Mouse (Mus musculus) cerebral cortex, adult 2 months (tissue): ENCODE data around the gene Scel.

Source experiments
- whole genome bisulfite sequencing: fragments of 180-500 bp; shearing (Covaris S2); methylation state at CpG from one replicate; pipeline ENCODE4 v1.1.7; 2018; 5-methylcytosine and 5-hydroxymethylcytosine counted together

Gene Scel

DNA sequence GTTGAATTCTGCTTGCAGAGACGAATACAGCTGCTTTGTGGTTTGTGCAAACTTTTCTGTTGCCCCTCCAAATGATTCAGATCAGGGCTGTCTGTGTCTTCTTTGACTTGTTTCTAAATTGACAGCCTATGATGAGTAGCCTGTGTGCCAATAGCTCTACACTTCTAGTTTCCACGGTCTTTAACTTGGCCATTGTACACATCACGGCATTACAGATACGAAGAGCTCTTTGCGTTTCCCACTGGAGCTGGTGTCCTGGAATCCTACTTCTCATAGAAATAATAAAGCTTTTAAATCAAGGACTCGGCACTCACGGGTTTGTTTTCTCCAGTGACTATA, 300 bp downstream of the Scel start:
- 47% methylated on average over 7 of the region's 7 CpGs for WGBS

DNA sequence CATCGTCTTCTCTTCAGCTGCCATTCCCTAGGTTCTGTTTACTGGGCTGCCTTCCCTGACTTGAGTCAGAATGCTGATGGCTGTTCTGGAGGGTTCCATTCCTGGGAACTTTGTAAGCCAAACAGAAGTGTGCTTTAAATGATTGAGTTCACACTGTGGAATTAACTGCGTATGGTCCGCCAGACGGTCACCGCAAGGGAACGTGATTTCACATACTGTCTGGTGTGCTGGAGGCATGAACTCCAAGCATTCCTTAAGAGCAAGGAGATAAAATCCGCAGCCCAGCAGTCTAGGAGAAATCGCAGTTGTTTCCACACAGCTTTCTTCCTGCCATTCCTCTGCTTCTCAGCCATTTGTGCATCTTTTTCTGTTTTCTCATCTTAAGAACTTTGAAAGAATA, 2.3 kb downstream of the Scel start:
- 79% methylated on average over 8 of the region's 8 CpGs for WGBS

DNA sequence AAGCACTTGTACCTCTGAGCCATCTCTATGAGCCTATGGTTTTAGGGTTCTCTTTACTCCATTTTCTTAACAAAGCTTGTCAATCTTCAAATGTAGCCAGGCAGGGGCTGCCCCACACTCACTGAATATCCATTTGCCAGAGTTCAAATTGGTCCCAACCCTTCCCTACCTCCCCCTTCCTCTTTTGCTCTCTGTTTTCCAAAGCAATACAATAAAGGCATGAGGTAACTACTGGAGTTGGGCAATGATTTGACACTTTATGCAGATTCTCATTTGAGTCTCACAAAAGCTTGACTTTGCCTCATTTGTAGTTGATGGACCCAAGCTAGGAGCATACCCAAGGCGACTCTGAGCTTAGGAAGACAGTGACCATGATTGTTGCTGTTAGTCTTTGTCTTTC, 13.1 kb downstream of the Scel start:
- 92% methylated on average over 1 of the region's 1 CpGs for WGBS

DNA sequence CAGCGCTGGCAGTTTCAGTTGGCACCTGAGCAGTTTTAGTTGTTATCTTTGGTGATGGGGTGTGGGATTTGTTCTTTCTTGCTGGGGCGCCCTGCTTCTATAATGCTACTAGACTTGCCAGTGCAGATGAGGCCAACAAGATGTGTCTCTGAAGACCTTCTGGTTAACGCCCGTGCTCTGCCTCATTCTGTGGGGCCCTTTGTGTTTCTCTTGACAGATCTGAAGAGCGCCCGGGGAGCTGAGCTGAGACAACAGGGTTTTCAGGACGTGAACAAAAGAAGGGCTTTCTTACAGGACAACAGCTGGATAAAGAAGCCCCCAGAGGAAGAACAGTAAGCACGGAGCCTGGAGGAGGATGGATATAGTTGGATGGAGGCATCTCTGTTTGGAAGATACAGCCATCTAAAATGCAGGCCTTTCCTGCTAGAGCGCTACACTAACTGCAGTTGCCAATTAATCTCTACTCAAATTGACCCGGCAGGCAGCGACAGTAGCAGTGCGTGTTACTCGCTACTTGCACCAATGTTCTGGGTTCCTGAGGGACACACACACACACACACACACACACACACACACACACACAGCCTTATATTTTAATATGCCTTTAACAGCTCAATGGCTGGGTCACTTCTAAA, 16.7 kb downstream of the Scel start:
- 66% methylated on average over 13 of the region's 13 CpGs for WGBS

DNA sequence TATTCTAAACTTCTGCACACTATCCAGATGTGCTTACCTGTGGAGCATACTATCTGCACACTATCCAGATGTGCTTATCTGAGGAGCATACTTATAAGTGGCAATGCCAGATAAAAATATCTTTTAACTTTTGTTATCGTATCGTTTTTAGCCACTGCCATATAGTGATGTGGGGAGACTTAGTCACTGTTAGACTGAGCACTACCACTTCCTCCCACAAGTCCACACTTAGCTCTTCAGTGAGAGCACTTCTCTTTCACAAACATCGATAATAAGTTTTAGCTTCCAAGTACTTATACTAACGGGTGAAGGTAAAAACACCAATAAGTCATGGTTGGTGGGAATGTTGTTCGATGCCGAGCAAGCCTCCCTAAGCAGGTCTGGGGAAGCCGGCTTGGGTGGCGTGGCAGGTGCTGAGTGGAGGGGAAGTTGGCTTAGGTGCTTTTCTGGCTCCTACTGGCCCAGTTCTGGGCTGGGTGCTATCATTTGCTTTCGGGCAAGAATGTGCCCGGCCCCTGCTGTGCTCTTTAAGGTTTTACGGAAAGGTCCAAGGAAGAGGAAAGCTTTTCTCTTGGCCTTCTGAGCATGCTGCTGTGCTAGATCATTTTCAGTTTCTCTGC, 18.7 kb downstream of the Scel start:
- 81% methylated on average over 11 of the region's 11 CpGs for WGBS

DNA sequence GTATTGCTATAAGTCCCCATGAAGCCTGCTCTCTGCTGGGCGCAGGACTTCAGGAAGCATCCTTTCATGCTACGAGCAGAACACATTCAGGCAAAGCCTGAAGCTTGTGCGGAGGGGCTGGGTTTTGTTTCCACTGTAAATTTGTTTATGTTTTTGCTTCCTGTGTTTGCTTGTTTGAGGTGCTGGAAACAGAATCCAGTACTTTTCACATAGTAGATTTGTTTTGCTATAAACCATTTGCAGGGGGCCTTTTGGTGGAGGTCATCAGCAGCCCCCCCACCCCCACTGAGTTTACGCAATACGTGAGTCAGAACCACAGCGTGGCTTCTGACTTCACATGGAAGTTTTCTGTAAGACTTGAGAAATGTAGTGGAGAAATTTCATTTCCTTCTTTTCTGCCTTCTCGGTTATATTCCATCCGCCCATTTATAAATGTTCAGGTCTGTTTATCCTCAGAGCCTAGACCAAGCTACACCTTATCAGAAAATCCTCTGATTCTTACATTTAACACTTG, 22.4 kb downstream of the Scel start:
- 78% methylated on average over 8 of the region's 8 CpGs for WGBS

DNA sequence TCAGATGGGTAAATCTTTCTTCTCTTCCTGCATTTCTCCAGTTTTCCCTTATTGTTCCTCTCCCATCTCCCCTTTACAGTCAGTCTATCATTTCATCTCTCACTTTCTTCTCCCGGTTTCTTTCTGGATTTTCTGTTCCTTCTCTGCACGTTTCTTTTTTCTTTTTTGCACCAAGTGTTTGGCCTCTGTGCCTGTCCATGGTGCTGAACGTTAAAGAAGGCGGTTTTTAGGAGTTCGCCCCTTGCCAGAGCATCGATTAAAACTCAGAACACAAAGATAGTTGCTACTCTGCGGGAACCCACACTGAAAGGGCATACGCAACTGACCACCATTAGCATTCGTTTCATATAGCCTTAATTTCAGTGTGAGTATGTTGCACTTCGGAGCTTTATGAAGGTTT, 23.2 kb downstream of the Scel start:
- 51% methylated on average over 10 of the region's 10 CpGs for WGBS

DNA sequence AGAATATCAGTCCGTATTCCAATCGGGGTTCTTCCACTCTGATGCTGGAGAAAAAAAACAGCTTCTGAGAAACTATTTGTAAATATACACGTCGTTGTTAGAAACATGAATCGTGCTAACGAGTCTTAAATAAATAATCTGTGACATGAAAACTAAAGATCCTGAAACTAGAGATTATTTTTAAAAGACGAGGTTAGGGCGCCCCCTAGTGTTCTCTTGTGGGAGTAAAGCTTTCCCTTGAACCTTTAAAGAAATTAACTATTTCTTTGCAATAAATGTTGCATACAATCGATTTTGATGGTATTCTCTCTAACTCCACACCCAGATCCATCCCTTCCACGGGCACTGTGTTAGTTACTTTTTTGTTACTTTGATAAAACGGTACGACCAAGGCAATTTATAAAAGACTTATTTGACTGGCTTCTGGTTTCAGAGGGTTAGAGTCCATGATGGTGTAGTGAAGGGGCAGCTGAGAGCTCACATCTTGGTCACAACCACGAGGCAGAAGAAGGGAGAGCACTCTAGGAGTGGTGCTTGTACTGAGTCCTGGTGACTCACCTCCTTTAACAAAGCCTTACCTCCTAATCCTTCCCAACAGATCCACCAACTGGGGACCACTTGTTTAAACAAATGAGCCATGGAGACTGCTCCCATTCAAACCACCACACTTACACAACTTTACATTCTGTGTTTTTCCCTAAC, 24.4 kb downstream of the Scel start:
- WGBS = 8% methylated on average over 13 of the region's 13 CpGs

DNA sequence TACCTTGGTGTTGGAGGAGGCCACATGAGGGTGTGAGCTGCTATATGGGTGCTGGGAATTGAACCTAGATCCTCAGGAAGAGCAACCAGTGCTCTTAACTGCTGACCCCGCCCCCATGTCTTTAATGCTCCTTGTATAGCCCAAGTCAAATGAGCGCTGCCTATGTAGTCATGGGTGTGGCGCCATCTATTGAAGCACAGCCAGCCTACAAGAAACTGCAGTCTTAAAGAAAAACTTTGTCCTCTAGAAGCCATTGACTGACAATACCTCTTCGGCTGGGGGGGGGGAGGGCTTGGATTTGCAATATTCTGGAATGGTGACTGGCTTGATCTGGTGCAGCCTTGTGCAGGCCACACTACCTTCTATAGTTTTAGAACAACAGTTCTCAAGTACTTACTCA, 26.7 kb downstream of the Scel start:
- 64% methylated on average over 4 of the region's 4 CpGs for WGBS

DNA sequence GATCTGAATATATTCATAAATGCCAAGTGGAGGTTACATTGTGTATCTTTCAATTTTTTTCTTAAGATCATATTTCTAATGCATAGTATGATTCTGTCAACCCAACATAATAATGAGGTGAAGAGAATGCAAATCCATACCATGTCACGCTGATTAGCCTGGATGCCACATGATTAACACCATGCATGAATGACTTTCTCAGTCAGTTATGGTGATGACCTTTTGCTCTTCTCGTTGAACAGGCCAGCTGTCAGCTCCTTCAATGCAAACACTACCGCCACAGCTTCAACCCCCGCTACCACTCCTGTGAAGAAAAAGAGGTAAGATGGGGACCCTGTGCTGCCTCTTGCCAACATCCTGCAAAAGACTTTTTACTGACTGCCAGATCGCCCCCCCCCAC, 28.5 kb downstream of the Scel start:
- 69% methylated on average over 5 of the region's 5 CpGs for WGBS

DNA sequence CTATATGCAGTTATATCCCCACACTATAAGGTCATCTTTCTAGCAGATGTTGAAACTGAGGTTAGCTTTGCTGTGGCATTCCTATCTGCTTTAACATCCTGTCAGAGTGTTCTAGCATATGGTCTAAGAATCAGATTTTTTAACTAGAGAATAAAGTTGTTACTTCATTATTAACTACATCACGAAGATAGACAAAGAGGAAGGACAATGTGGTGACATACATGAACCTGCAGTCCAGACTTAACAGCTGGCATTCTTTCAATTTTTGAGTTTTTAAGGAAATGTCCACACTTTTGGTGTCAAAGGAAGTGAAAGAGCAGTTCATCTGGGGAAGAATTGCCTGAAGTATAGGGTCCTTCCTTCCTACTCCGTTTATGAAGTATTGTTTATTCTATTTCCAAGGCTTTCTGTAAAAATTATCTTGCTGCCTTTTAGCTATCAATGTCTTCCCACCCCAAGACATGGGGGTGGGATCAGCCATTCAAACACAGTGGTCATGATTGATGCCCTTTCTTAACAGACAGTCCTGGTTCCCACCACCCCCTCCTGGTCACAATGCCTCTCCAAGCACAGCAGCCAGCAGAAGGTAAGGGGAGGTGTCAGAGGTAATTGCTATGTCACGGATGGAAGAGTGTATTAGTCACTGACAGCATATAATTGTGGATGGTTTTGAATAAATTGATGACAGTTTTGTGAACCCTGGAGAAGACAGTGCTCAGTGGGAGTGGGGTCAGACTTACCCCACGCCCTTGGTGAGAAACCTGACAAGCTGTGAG, 30.4 kb downstream of the Scel start:
- WGBS = 73% methylated on average over 4 of the region's 4 CpGs

DNA sequence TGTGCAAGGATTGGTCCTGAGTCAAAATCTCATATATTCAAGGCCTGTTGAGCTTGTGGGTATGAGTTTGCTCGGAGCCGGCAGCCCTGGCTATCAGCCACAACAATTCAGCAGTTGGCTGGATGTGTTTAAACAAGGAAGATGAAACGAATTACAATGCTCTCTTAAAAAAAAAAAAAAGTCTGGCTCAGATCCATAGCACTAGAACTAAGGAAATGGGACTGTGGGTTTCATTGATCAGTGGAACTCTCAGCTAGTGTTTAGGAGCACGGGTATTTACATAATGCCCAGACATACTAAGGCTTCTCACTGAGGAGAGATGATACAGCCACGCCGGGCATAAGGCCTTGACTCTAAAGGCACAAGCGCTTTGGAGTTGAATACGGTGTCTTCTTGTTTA, 32.6 kb downstream of the Scel start:
- WGBS = 33% methylated on average over 8 of the region's 8 CpGs

DNA sequence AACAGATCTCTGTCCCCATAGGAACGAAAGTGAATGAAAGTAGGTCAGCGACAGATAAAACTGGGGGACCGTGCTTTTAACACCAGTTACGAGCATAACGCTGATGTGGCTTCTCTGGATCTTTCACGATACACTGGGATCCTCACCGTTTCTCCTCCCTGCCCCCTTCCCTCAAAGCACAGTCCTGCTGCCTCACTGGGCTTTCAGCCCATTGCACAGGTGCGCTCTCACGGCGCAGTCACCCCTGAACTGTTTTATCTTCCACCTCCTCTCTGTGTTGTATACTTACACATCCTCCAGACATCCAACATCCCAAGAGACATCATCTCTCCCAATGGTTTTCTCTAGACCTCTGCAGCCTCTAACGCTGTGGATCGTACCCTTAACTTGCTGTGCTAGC, 33.1 kb downstream of the Scel start:
- 48% methylated on average over 12 of the region's 12 CpGs for WGBS

DNA sequence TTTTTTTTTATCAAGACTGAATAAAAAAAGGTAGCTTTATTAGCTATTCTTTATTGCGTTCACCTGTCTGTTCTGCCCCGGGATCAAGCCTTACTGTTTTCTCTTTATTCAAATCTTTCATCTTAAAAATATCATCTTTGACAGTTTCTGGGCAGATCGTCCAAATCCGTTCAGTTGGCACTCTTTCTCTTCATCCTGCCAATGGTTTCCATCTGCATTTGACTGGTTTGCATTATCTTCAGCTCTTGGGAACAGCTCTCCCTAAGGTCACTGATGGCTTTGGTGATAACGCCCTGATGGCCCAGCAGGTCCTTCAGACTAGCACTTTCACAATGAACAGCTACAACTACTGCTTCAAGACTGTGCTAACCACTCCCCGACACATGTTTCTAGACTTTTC, 35.1 kb downstream of the Scel start:
- 68% methylated on average over 6 of the region's 6 CpGs for WGBS

DNA sequence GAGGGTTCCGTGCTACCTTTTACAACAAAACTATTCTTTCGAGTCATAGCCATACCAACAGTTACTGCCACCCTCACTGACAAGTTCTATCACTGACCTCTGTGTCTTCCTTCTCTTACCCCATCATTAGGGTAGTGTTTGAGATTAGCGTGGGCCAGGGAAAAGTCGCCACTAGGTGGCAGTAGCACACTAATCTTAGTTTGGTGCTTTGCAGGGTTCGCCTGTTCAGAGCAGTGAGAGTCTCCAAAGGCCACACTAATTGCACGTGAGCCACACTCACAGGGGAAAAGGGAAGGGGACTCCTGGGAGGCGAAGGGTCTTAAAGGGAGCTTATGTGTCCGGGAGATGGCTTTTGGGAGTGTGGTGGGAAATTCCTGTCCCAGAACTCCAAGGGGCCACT, 37.3 kb downstream of the Scel start:
- WGBS = 13% methylated on average over 8 of the region's 8 CpGs

DNA sequence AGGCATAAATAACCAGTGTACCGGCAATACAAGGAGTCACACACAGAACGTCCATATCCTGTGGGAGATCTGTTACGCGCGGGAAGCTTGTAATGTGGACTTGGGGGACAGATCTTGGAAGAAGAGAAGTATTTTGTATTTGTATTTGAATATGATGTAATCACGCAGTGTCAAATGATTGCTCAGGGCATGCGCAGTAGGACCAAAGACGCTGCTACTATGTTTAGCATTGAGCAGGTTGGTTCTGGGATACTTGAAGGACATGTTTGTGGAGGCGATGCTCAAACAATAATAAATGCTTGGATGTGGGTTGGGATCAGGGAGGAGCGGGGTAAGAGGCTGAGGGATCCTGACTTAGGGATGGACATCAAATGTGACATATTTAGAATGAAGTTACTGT, 37.8 kb downstream of the Scel start:
- WGBS = 56% methylated on average over 10 of the region's 10 CpGs

DNA sequence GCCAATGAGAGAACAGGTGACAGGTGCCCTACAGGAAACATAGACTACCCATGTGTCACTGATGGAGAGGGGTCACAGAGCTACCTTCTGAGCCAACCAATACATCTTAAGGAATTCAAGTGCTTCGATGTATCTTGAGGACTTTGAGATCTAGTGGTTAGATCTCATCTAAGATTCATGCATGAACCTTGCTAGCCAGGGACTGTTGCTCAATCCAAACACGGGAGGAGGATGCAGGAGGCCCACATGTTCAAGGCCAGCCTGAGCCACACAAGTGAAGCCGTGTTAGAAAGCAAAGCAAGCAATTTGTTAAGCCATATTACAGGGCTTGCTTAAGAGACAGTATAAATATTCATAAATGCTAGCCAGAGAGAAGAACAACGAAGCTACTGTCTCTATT, 38.8 kb downstream of the Scel start:
- 34% methylated on average over 4 of the region's 4 CpGs for WGBS

DNA sequence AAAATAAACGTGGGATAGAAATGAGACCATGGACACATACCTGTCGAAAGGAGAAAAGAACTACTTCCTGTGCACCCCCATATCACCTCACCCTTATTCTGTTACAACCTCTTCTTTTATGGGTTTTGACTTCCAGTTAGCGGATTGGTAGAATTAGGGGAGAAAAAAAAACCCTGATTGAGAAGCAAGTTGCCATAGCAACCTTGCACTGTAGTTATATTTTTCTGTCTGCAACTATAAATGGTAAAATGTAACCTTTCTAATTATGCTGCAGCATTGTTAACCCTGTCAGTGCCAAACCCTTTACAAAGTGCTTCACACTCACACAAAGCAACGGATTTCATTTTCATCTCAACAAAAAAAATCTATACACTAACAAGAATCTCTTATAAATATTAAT, 39.2 kb downstream of the Scel start:
- 33% methylated on average over 4 of the region's 4 CpGs for WGBS

DNA sequence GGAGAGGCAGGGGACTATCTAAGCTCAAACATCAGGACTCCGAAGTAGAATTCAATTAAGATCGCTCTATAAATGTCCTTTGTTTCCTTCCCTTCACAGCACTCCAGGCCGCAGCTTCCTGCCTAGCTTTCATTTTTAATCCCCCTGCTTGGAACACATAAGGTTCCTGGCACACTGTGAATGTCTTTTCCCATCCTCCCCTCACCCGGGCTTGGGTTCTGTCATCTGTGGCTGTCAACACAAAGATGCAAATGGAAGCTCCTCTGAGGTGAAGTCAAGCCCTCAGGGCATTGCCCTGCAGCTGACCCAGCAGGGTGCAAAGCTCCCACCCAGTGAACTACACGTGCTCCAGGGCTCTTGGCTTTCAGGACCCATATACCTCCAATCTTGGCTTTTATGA, 43.5 kb downstream of the Scel start:
- 27% methylated on average over 5 of the region's 5 CpGs for WGBS

DNA sequence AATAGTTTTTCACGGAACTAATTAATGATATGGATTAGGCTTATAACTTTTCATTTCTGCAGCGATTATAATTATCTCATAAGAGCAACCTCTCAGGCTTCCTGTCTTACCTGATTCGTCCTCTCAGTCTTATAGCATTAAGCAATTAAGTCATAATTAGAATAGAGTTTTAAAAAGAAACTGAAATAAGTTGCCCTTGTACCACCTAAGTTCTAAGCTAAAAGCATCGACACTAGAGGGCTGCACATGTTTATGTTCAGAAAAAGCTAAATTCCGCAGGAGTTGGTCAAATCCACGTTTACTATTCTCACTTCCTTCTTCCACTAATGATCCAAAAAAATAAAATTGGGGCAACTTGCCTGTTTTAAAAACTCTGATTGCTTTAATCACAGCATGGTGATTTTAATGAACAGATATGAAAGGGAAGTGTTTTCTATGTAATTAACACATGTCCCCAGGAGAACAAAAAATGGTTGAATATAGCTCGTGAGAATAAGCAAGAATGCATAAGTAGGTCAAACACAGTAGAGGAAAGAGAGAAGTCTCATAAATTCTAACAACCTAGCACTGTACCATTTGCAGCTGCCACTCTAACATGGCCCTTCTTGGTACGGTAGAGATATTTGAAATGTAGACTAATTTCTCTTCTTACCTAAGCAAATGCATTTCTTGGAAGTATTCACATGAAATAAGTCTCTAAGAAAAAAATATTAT, 48.4 kb downstream of the Scel start:
- 54% methylated on average over 8 of the region's 8 CpGs for WGBS

DNA sequence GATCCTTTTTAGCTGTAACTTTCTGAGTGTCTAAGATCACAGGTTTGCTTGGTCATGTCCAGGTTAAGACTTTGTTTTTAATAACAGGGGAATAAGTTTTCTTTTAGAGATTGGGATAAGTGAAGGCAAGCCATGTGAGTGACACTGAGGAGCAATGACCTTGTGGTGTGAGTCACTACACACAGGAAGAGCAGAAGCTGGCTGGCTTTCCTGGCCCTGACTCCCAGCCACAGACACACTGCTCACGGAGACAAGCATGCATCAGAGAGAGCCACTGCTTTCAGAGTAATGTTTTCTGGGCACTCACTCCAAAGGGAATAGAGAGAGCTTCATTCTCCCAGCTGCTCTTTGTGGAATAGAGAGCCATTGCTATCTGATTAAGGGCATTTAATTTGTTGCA, 54.8 kb downstream of the Scel start:
- WGBS = 34% methylated on average over 1 of the region's 1 CpGs

DNA sequence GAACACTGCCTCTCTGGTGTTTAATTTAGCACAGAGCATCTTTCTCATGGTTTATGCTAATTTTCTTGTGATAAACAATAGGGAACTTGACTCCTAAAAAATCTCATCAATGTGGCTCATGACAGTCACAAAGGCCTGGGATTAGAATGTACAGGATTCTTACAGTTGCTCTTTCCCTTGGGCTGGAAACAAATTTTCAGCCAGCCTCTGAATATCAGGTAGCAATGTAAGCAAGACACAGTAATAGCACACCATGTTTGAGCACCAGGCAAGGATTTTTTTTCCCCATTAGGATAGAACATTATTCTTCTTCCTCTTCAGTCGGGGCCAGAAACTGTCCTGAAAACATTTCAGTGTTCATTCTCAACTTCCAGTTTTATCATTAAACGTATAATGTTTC, 55.3 kb downstream of the Scel start:
- 69% methylated on average over 2 of the region's 2 CpGs for WGBS
